Mouse (Mus musculus) fibroblast of lung, adult 2 months (primary cell): ENCODE measurements around the gene Stxbp4.

Experiments used
- DNase-seq: peaks from one replicate; pipeline ENCODE4 v3.0.0-alpha.2; 2011; ENCODE audit warnings: low read depth

The Stxbp4 gene

GRCm38 (mm10) chr11:90558359-90559047, 79.4 kb downstream of the Stxbp4 start:
- no peak for DNase-seq

- no peak for DNase-seq
These were observed 81.4 kb downstream of the Stxbp4 start for GRCm38 (mm10) chr11:90556517-90556916.

GRCm38 (mm10) chr11:90553963-90554362, 83.9 kb downstream of the Stxbp4 start:
- DNase-seq = no peak

GRCm38 (mm10) chr11:90552303-90553201, 85.3 kb downstream of the Stxbp4 start:
- DNase-seq = no peak

GRCm38 (mm10) chr11:90548560-90548959, 89.3 kb downstream of the Stxbp4 start:
- DNase-seq = no peak

- DNase-seq = no peak
These were observed 99.1 kb downstream of the Stxbp4 start for GRCm38 (mm10) chr11:90538636-90539263.

- DNase-seq = no peak
These were observed 112.6 kb downstream of the Stxbp4 start for GRCm38 (mm10) chr11:90525311-90525710.

GRCm38 (mm10) chr11:90521040-90521439, 116.8 kb downstream of the Stxbp4 start:
- no peak for DNase-seq

GRCm38 (mm10) chr11:90517750-90518149, 120.1 kb downstream of the Stxbp4 start:
- DNase-seq = no peak

- no peak for DNase-seq
These were observed 125.2 kb downstream of the Stxbp4 start for GRCm38 (mm10) chr11:90512538-90513219.

- peak; percentile 27 for DNase-seq
These were observed 136.0 kb downstream of the Stxbp4 start for GRCm38 (mm10) chr11:90501846-90502245.

GRCm38 (mm10) chr11:90499918-90500317, 138.0 kb downstream of the Stxbp4 start:
- DNase-seq = no peak

GRCm38 (mm10) chr11:90498461-90498860, 139.4 kb downstream of the Stxbp4 start:
- DNase-seq = no peak

- DNase-seq = no peak
These were observed 142.9 kb downstream of the Stxbp4 start for GRCm38 (mm10) chr11:90494981-90495380.

- no peak for DNase-seq
These were observed 145.4 kb downstream of the Stxbp4 start for GRCm38 (mm10) chr11:90492511-90492910.

- DNase-seq = no peak
These were observed 148.7 kb downstream of the Stxbp4 start for GRCm38 (mm10) chr11:90489166-90489565.

- no peak for DNase-seq
These were observed 150.2 kb downstream of the Stxbp4 start for GRCm38 (mm10) chr11:90487686-90488085.

GRCm38 (mm10) chr11:90484750-90485637, 152.9 kb downstream of the Stxbp4 start:
- DNase-seq = no peak

- no peak for DNase-seq
These were observed 154.1 kb downstream of the Stxbp4 start for GRCm38 (mm10) chr11:90483766-90484165.

GRCm38 (mm10) chr11:90481828-90482227, 156.1 kb downstream of the Stxbp4 start:
- DNase-seq = no peak

- no peak for DNase-seq
These were observed 167.6 kb downstream of the Stxbp4 start for GRCm38 (mm10) chr11:90470271-90470670.
